Mouse (Mus musculus): ENCODE results near the gene Scarb2. TPM values are rescaled to one million over a fixed set of nuclear protein-coding genes. Genes with fewer than 3 reads are reported as not detected.

The Scarb2 gene
- total RNA-seq, 2 experiments from 2014 or later = 79.5 to 88.4 TPM

Small RNA genes lying within 50 kb of the gene (microRNA-seq; reads per million reads assigned to microRNA genes)
- gene Mir6415 = 0 reads per million in 2 experiments

Other genes starting within 250 kb of the Scarb2 start
- 10 to 100 TPM; 16.0 to 22.9 TPM for gene Naaa, start 228.7 kb downstream of the Scarb2 start, total RNA-seq (2021)
- 10 to 100 TPM; 11.4 to 13.8 TPM for gene Sdad1, start 196.4 kb downstream of the Scarb2 start, total RNA-seq (2021)
- 10 to 100 TPM in 1 of 2 experiments, 1 to 10 TPM in 1; 2.1 to 10.8 TPM for gene Cxcl9, start 178.8 kb downstream of the Scarb2 start, total RNA-seq (2021)
- 100 to 1,000 TPM; 595 to 602 TPM for gene Art3, start 175.0 kb downstream of the Scarb2 start, total RNA-seq (2021)
- under 1 TPM in 1 of 2 experiments, not detected in 1; 0.25 TPM for gene Cxcl10, start 157.9 kb downstream of the Scarb2 start, total RNA-seq (2021)
- gene Nup54, start 71.6 kb downstream of the Scarb2 start, total RNA-seq (2021) = 10 to 100 TPM; 19.1 to 21.9 TPM
- gene Fam47e, start 48.2 kb upstream of the Scarb2 start, total RNA-seq (2021) = under 1 TPM in 1 of 2 experiments, not detected in 1; 0.87 TPM
- gene Stbd1, start 96.2 kb upstream of the Scarb2 start, total RNA-seq (2021) = 1 to 10 TPM; 2.1 to 2.6 TPM
- not detected for gene Ccdc158, start 168.4 kb upstream of the Scarb2 start, total RNA-seq (2021)
- gene Shroom3, start 176.6 kb upstream of the Scarb2 start, total RNA-seq (2021) = 10 to 100 TPM; 26.3 to 30.0 TPM